Mouse (Mus musculus) CD4-positive naive resting alpha-beta T cell, adult 76 days (primary cell): ENCODE results near the gene Cwc22. TPM values are rescaled to one million over a fixed set of nuclear protein-coding genes. Genes with fewer than 3 reads are reported as not detected.

Experiments used
- total RNA-seq: library from RNA; stranded (reverse); gene quantifications from one replicate; pipeline ENCODE4 v1.2.4, GENCODE M21; 2023

Gene Cwc22
- total RNA-seq: 55.8 TPM

DNA sequence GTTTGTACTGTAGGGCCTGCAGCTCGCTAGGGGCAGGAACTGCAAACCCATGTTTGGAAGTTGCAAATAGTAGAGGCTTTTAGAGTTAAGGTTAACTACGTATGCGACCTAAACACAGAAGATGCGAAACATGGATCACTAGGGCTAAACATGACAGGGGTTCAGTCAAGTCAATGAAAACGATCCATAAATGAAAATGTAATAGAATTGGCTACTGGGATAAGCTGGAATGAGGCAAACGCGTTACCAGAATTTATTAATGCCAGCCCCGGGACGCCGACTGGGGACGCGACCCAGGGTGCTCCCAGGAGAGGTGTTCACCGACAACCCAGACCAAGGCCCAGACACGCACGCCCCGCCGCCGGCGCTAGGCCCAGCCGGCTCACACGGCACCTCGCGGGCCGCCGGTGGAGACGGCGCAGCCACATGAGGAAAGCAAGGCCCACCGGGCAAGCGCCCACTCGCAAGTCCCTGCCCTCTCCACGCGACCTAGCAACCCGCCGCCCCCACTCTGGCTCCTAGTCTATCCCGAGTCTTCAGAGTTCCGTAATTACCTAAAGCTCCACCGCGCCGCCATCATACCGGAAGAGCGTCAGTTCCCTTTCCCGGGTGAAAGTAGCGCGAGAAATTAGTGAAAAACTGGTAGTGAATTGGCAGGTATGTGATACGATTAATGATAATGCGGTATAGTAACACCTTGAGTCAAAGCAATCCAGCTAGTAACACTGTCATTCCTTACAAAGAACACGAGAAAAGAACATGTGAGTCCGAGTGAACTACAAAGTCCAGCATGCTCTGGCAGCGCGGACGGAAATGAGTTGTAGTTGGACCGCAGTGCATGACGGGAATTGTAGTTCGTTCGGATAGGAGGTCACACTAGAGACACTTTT is at the start of gene Cwc22:
TSS of gene Cwc22 (minus strand) at position 780 of the 890 bp plus-strand sequence.

Other genes with a start within 250 kb of the Cwc22 start
- not detected for gene Zfp385b, start 126.7 kb downstream of the Cwc22 start, total RNA-seq